Mouse (Mus musculus) cortical plate, adult 2 months (tissue): ENCODE measurements around the gene Habp2.

Experiments used
- CTCF ChIP-seq: fragments of 200-500 bp; IDR thresholded peaks from 2 replicates; pipeline ENCODE4 v1.5.1; 2011; ENCODE audit warnings: mild to moderate bottlenecking, control low read depth, low read length; ENCODE audit not compliant: insufficient read depth; ENCODE audit errors: extremely low read depth
- POLR2A ChIP-seq: fragments of 200-500 bp; IDR thresholded peaks from 2 replicates; pipeline ENCODE4 v1.6.1; 2011; ENCODE audit warnings: mild to moderate bottlenecking, low read length, control low read depth; ENCODE audit not compliant: insufficient read depth; ENCODE audit errors: extremely low read depth

DNA sequence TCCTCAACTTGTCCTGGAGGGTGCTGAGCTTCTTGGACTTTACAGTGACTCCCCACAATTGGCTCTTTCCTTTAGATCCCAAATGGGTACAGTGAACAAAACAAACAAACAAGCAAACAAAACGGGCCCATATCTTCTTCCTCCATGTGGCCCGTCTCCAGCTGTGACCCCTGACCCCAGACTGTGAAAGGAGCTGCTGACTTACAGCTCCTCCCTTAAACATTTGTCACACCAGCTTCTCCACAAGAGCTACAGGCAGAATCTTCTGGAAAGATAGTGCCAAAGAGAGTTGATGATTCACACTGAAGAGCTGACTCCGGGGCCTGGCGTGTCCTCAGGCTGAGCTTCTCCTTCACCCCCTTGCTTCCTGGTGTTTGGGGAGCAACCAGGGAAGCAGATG is 48.4 kb upstream of the Habp2 start:
- TF ChIP-seq POLR2A = no peak
- no peak for TF ChIP-seq CTCF
